Mouse (Mus musculus): Measurements from ENCODE around the gene Scn3a.

GRCm38 (mm10) chr2:65552727-65553126 lies 14.7 kb downstream of the Scn3a start:
- no peak for TF ChIP-seq MAX (IDR thresholded peaks at IDR 0.05)
- TF ChIP-seq CEBPB (IDR thresholded peaks at IDR 0.05; ENCODE audit: low read depth) = no peak
- no peak for TF ChIP-seq CTCF (IDR thresholded peaks at IDR 0.05; ENCODE audit: control insufficient read depth, insufficient read depth, insufficient read length)

Data from C2C12 (cell line).